Mouse (Mus musculus) bone marrow macrophage, adult 2 months (primary cell): Measurements from ENCODE around the gene BC051019. TPM values are rescaled to one million over a fixed set of nuclear protein-coding genes. Genes with fewer than 3 reads are reported as not detected.
A peak's percentile ranks its signal among the peaks of the same experiment; 100 is the strongest.

ENCODE experiments used
- H3K27ac ChIP-seq: 2 replicates; pipeline ENCODE4 v1.5.1; 2012; ENCODE audit warnings: low read depth, low read length; ENCODE audit not compliant: insufficient read depth
- H3K4me1 ChIP-seq: 2 replicates; pipeline ENCODE4 v1.6.1; 2012; ENCODE audit warnings: low read length; ENCODE audit not compliant: control insufficient read depth, insufficient read depth
- H3K4me3 ChIP-seq: 2 replicates; pipeline ENCODE4 v1.5.1; 2012; ENCODE audit warnings: mild to moderate bottlenecking, low read length, moderate library complexity; ENCODE audit not compliant: insufficient read depth
- CTCF ChIP-seq: IDR thresholded peaks from 2 replicates; pipeline ENCODE4 v1.5.1; 2012; ENCODE audit warnings: low read depth, mild to moderate bottlenecking, low read length, moderate library complexity
- POLR2A ChIP-seq: IDR thresholded peaks from 2 replicates; pipeline ENCODE4 v1.6.1; 2012; ENCODE audit warnings: mild to moderate bottlenecking, low read depth, low read length, borderline replicate concordance
- polyA plus RNA-seq: library from polyadenylated mRNA; stranded (reverse); fragments of >200 nt; gene quantifications from 2 replicates; pipeline ENCODE4 v1.2.4, GENCODE M21; 2012; ENCODE audit not compliant: missing spikeins, insufficient read depth, insufficient read length

Gene BC051019
- not detected in 2 replicates for polyA plus RNA-seq

GRCm38 (mm10) chr7:109723697-109724096, at the start of gene BC051019:
BC051019 (minus strand) TSS chr7:109723850.
- Histone ChIP-seq H3K27ac (no peak within 1 kb of the TSS), H3K4me3 (no peak within 1 kb of the TSS), H3K4me1 (peaks cover 19% of the 10 kb centered on the region)
- TF ChIP-seq CTCF (no peak), POLR2A (no peak)

GRCm38 (mm10) chr7:109772251-109772650, 48.6 kb upstream of the BC051019 start:
- Histone ChIP-seq H3K4me1 (no peaks in the 10 kb centered on the region), H3K27ac (no peak overlapping the region), H3K4me3 (no peak overlapping the region)
- TF ChIP-seq POLR2A (no peak), CTCF (no peak)

GRCm38 (mm10) chr7:109768699-109769383, 45.2 kb upstream of the BC051019 start:
- H3K27ac ChIP-seq: no peak overlapping the region
- H3K4me1 ChIP-seq: no peaks in the 10 kb centered on the region
- TF ChIP-seq POLR2A: no peak
- TF ChIP-seq CTCF: no peak
- H3K4me3 ChIP-seq: no peak overlapping the region

DNA sequence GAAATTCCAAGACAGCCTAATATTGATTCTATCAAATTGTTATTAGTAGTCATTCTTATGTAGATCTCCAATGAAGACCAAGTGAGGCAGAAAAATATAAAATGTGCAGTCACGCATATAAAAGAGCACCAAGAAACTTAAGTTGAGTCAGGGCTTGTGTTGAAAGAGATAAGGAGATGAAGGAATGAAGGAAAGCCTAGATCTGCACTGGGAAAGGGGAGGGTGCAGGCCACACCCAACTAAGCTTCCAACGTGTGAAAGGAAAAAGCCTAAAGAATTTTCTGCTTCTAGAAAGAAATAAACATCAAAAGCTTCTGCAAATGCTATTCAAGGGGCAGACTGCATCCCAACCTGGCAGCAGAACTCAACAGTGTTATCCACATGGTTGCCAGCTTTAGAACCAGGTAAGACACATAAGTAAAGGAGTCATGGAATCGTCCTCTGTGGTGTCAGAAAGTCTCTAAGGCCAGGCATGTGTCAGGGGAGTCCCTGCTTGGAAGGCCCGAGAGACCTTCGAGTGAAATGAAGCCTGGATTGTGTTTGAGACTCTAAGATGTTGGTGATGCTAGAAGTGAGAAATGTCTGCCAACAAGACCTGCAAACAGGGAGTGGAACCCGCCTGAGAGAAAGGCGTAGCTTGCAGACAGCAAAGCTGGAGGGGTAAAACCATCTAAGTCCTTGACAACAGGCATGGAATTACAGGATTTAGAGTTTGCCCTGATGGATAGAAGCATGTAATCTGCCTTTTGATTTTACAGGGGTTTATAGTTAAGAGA, 44.1 kb upstream of the BC051019 start:
- no peak overlapping the region for H3K4me3 ChIP-seq
- no peak overlapping the region for H3K27ac ChIP-seq
- TF ChIP-seq CTCF: no peak
- no peak for TF ChIP-seq POLR2A
- H3K4me1 ChIP-seq: no peaks in the 10 kb centered on the region

DNA sequence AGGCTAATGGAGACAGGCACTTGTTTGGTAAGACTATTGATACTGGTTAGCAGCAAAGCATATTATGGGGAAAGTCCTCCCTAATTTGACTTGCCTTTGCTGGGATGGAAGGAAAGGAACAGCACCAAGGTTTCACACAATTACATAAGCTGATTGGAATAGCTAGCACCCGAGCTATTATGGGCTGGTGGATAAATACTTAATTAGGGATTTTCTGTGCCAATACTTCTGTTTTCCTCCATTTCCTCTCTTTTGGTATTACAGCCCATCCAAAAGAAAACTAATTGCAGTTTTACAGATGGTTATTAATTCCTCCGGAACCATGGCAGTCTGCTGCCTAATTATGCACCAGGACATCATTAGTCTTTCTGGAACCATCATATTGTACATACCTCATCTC, 40.4 kb upstream of the BC051019 start:
- Histone ChIP-seq H3K4me3 (no peak overlapping the region), H3K27ac (no peak overlapping the region), H3K4me1 (no peaks in the 10 kb centered on the region)
- TF ChIP-seq CTCF (no peak), POLR2A (no peak)

DNA sequence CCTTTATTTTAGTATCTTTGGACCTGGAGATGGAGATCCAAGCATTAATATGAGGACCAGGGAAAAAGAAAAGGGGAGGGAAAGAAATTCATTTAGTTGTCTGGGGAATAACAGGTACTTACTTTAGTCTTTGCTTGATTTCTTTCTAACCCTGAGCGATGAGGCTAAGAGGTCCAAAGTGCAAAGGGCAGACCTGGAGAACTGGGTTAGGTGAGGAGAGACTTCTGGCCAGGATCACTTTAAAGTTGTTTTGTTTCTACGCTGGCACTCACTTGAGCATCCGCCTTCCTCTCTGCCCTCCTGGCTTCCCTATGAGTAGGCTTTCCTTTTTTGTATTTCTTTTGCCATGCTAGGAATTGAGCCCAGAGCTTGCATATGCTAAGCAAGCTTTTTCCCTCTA, 32.6 kb upstream of the BC051019 start:
- H3K4me1 ChIP-seq: no peaks in the 10 kb centered on the region
- no peak overlapping the region for H3K27ac ChIP-seq
- no peak for TF ChIP-seq CTCF
- TF ChIP-seq POLR2A: no peak
- no peak overlapping the region for H3K4me3 ChIP-seq

DNA sequence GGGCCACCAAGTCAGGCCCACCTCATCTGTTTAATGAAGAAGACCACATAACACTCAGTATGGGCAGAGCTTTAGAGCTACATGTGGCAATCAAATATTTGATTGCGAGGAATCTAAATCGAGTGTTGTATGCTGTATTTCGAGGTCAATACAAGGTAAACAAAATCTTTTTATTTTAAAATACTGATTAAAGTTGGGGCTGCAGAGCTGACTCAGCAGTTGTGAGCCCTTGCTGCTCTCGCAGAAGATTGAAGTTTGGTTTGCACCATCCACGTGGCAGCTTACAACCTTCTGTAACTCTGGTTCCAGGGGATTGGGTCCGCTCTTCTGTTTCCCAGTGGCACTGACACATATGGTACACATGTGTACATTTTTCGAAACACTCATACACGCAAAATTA, 30.4 kb upstream of the BC051019 start:
- H3K27ac ChIP-seq: no peak overlapping the region
- TF ChIP-seq POLR2A (no peak), CTCF (no peak)
- peaks cover 4% of the 10 kb centered on the region for H3K4me1 ChIP-seq
- no peak overlapping the region for H3K4me3 ChIP-seq

DNA sequence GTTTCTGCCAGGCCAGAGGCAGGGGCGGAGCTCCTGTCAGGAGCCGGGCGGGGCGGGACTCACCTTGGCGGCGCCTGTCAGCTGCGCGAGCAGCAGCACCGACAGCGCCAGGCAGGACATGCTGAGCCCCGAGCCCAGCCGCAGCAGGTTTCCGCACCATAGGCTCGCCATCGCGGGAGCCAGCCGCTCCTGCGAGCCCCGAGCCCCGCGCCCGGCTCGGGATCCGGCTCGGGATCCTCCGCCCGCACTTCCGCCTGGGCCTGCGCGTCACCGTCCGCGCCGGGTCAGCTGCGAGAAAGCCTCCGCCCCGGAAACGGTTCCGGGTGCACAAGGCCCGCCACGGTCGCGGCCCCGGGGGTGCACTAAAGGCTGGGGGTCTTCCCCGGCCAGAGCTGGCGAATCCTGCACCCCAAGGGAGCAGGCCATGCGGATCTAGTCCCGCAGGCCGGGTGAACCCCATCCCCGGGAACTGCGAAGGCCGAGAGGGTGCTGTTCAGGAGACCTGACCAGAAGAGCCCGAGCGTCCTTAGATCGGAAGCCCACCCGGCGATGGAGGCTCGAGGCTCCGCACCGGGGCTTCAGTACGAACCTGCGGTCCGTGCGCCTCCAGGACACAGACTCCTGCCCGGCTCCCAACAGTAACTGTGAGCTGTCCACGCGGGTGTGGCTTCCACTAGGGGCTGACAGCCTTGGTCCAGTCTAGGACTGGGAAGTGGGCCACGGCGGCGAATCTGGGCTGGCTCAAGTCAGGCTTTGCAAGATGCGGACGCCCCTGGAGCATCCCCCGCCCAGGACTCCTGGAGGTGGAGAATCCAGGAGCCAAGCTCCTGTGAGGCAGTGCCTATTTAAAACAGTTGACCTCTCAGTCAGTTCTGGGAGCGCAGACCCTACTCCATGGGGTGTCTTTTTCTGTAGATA, 28.6 kb upstream of the BC051019 start, which contains the start of gene Tmem9b:
Gene Tmem9b, minus strand, starts transcription at position 868 of the 918 bp plus-strand sequence.
- TF ChIP-seq CTCF: no peak
- TF ChIP-seq POLR2A: no peak
- peaks cover 4% of the 10 kb centered on the region for H3K4me1 ChIP-seq
- peak within 1 kb of the TSS; percentile 79 for H3K4me3 ChIP-seq
- H3K27ac ChIP-seq: peak within 1 kb of the TSS; percentile 59

GRCm38 (mm10) chr7:109751427-109752007, 27.9 kb upstream of the BC051019 start:
- 0 out of 2 replicates have a peak overlapping the region, but pooled peaks have one; percentile 59 for H3K27ac ChIP-seq
- peaks cover 4% of the 10 kb centered on the region for H3K4me1 ChIP-seq
- TF ChIP-seq POLR2A (peak; percentile 55; the same call in 1 of the 2 replicates), CTCF (no peak)
- H3K4me3 ChIP-seq: peak overlapping the region; percentile 79
